Mouse (Mus musculus) embryo, embryonic 11 days (tissue): ENCODE results near the gene Rrp8.

Experiments used
- DNase-seq: peaks from one replicate; pipeline ENCODE4 v3.0.0-alpha.2; 2015

Gene Rrp8

DNA sequence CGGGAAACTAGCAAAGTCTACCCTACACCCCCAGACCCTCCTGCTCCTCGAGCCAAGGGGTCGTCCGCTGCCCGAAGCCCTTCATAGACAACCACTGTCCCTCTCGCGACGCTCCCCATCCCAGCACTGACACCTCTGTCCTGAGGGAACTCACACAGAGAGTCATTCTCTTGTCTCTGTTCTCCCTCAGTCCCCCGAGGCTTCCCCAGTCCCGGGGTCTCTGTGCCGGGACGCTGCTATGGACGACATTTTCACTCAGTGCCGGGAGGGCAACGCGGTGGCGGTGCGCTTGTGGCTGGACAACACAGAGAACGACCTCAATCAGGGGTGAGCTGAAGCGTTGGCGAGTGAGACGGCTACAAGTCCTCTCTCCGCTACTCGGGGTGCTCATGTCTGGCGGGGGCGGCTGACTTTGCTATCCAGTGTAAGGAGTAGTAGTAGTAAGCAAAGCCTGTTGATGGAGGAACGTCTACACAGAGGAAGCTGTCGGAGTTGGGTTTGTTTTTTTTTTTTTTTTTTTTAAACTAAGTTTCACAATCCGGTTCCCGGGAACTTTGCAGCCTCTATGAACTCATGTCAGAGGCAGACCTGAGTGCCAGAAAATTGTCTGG lies at the start of gene Rrp8:
Gene Rrp8 (minus strand): TSS at position 475 of the 611 bp plus-strand sequence.
- peak; percentile 50 for DNase-seq

DNA sequence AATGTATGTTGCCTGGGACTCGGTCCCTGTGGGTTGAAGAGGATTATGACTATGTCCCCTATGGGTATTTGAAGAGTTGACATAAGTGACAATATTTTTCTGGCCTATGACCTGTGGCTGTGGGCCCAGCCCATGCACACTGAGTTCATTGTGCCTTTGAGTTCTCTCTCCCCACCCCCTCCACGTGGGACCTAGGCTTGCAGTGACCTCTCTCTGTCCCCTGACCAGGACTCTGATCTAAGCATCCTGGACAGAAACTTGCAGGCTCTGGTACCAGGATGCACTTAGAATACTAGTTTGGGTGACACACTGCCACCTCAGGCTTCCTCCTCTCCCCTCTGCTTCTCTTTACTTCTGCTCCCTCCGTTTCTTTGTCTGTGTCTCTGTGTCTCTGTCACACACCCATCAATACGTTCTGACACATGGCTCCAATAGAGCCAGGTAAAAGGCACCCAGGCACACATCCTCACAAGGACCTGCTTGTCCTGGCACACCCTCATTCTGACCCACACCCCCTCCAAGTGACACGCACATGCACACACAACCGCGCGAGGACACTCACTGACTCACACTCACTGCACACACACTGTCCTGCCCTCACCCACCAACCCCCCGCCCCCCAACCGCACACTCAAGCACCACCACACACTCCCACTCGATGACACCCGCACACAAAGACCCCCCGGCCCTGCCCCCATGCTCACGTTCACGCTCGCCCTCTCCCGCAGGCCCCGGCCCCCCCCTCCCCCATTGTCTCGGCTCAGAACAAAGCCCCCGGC lies 49.5 kb upstream of the Rrp8 start:
- peak; percentile 52 for DNase-seq

DNA sequence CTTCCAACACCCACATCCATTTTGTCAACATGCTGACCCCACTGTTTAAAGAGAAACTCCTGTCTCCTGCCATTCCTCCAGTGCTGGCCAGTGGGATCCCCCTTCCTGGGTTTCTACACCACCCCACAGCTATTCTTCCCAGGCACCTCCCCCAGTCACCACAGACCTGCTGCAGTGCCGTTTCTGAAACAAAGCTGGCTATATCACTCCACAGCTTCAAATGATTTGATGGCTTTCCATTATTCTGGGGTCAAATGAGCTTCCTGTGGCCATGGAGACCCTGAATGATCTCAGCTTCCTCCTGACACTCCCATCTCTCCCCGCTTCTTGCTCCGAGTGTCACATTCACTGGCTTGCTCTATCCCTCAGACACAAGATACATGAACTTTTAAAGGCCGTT lies 47.4 kb upstream of the Rrp8 start:
- DNase-seq, result peak; percentile 29

DNA sequence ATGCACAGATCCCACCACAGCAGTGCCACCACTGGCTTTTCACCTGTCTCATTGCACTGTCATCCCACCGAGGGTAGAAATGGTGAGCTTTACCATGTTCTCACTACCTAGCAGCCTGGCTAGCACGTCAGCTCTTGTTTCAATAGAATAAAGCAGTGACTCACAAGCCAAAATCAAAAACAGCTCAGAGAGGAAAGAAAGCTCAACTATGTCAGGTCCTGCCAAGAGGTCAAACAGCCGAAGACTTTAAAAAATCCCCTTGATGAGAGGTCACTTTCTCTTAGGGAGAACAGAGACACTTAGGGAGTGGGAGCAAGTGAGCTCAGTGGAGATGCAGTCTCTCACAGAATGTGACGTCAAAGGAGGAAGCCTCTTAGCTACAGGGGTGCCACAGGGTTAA lies 46.7 kb upstream of the Rrp8 start:
- no peak for DNase-seq

DNA sequence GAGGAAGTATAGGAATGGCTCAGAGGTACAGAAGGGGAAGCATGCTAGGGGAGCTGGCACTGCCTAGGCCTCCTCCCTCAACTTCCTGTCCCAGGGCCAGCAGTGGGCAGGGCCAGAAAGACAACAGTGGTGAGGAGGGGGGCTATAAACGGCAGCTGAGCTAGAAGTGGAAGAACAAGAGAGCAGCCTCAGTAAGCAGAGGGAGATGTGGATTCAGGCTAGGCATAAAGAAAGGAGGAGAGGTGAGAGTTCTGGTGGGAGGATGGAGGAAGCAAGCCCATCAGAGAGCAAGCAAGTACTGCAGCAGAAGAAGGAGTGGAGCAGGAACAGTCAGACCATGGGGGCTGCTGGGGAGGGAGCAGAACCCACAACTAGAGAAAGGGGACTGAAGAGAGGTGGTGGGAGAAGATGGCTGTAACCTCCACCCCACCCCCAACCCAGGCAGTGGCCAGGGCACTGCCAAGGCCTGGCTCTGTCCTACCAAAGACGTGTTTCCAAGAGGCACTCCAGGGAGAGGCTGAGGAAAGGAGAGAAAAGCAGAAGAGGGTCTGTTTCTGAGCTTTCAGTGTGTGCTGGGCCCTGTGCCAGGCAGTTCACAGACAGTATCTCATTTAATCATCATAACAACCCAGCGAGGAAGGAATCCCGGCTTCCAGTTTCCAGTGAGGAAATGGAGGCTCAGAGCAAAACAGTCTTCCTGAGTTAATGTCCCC lies 41.5 kb upstream of the Rrp8 start:
- peak; percentile 67 for DNase-seq

DNA sequence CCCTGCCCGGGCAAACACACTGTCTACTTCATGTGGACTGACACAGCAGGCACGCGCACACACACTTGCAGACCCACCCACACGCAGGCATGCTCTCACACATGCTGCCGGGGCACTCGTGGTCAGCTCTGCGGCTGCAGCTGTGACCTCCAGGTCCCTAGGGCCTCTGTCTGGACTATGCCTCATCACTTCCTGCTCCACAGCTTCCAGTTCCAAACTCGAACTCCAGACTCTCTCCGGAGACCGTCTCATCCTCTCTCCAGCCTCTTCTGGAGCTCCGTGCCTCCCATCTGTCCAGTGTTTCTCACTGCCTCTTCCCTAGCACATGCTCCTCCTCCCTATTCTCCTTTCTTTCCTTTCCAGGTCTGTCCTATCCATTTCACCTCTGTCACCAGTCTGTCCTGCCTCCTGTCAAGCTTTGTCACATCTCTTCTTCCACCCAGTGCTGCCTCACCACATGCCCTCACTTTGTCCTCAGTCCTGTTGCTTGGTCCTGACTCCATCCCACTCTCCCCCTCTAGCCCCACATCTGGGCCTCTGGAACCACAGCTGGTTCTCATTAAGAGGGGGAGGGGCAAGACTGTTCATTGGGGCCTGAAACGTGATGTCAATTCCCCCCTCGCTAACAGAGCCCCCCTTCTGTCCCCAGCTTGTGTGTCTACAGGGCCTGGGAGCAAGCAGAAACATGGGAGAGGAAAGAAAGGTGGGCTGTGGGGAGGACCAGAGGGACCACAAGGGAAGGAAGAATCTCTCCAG lies 40.8 kb upstream of the Rrp8 start:
- DNase-seq, result peak; percentile 86

DNA sequence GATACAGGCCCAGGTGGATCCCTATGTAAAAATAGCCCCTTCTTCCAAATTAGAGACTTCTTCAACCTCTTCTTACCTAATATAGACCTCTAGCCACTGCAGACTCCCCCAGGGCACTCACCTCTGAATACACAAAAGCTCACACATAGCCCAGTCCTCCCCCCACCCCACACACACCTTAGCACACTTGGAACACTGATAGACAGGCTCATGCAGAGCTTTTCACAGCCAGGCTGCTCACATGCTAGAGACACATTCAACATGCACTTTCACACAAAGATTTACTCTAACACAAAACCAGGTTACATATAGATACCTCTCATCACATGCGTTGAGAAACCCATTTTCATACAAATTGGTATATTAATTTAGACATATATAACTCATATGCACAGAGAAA lies 40.1 kb upstream of the Rrp8 start:
- no peak for DNase-seq

DNA sequence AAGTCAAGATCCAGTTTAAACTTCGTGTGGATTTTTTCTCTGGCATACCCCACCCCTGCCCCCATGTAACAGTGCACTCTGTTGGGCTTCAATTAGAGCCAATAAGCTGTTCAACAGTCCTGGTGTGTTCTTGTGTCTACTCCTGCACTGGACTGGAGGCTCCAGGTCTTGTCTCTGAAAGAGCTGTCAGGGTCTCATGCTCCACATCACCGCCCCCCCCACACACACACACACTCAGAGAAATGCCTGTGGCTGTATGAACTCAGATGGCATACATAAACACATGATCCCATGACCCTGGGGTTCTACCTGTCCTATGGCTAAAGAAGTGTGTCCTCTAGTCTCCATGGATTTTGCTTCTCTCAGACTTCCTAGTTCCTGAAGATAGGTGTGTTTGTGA lies 38.8 kb upstream of the Rrp8 start:
- no peak for DNase-seq

DNA sequence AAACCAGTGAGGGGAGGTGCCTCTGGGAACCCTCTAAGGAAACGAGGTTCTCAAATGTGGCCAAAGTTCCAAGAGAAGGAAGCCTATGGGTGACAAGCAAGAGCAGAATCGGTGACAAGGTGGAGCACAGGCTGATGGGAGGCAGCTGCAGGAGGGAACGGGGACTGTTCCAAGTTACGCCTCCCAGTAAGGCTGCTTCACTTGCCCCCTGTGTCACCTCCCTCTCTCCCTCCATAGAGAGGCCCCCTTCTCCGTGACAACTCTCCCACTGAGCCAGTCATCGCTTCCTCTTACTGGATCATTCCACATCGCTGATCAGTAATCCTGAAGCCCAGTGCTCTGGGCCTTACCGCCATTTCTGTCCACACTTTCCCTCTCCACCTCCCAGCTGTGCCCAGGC lies 37.5 kb upstream of the Rrp8 start:
- no peak for DNase-seq

DNA sequence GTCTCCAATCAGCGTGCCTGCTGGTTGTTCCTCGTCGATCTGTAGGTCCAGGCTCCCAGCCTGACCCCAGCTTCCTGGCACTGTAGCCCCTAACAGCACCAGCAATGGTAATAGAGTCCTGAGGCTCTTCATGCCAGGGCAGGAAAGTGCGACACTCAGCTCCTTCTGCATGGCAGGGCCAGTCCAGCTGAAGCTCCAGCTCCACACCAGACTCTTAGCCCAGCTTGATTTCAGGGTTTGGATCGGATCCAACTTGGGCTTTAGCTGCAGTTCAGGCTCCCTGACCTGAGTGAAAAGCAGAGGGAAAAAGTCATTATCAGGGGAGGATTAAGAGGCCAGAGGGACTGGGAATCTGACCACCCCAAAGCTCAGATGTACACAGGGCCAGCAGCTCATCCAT lies 35.9 kb upstream of the Rrp8 start:
- no peak for DNase-seq

DNA sequence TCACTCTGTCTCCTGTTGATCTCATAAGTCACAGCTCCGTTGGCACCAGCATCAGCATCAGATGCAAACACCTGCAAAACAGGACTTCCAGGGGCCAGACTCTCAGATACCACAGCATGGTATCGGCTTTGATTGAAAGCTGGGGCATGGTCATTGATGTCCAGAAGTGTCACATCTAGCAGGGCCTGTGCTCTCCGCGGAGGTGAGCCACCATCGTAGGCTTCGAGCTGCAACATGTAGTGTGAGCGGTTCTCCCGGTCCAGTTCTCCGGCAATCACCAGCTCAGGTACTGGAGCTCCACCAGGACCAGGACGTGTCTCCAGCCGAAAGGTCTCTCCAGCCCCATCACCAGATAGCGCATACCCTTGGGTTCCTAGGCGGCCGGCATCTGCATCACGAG lies 35.1 kb upstream of the Rrp8 start:
- DNase-seq, result no peak

DNA sequence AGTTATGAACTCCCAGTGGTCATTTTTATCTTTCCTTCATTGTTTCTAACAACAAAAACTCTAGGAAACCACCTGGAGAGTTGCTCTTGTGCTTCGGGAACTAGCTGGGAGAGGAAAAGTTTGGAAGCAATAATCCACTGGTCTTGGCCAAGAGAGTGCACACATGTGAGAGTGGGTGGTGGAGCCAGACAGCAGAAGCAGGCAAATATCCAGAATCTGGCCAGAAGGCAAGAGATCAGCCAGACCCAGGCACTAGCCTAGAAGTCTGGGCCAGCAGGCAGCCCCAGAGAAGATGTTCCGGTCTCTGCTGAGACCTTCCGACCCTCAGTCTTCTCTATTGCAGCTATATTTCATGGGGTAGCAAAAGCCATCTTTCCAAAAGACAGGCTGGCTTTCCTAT lies 32.8 kb upstream of the Rrp8 start:
- DNase-seq, result no peak

DNA sequence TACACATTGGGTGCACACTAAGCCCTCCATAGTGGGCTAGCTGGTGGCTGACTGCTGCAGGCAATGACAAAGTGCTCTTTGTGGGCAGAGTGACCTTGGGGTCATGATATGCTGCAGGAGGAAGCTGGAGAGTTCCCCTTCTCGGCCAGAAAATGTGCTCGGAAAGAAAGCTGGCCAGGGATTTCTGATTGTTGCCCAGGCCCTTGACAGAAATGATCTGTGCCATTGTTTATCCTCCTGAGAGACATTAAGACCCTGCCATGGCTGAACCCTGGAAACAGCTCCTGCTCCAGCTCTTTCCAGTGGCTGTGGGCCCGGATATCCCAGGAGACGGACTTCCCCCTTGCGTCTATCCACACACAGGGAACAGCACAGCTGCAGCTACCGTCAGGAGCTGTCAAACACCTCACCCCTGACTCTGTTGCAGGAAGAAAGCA lies 30.6 kb upstream of the Rrp8 start:
- peak; percentile 69 for DNase-seq

DNA sequence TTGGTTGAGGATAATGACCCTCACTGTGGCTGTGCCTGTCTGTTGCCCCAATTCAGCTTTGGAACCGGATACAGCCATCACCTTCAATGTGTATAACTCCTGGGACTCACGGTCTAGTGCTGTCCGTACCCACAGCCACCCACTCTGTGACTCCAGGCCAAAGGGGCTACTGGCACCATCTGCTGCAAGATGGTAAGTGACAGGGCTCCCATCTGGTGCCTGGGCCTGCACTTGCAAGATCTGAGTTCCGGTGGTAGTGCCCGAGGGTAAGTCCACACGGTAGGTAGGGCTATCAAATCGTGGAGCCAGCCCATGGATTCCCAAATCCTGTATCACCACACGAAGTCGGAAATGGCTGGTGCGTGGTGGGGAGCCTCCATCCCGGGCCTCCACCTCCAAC lies 27.1 kb upstream of the Rrp8 start:
- no peak for DNase-seq

DNA sequence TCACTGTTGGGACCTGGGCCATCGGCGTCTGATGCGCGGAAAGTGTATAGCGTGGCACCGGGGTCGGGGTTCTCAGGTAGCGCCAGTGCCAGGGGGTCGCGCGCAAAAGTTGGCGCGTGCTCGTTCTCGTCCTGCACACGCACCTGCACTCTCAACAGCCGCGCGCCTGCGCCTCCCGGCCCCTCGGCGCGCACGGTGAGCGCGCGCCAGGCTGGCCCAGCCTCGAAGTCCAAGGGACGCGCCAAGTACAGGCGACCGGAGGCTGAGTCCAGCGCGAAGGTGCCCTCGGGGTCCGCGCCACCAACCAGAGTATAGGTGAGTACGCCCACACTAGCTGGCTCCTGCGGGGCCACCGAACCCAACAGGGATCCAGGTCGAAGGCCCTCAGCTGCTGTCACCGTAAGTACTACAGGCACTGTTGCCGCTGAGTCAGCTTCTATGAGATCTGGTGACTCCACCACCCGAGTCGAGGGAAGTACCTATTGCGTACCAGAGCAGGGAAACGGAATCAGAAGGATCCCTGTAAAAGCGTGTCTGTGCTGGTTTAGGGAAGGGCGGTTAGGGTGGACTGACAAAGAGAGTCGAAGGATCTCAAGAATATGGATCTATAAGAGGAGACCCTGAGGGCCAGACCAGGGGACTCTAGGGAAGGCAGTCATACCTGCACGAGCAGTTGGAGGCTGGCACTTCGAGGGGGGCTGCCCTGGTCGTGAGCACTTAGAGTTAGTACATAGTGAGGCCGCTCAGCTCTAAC lies 25.5 kb upstream of the Rrp8 start:
- DNase-seq, result peak; percentile 26

DNA sequence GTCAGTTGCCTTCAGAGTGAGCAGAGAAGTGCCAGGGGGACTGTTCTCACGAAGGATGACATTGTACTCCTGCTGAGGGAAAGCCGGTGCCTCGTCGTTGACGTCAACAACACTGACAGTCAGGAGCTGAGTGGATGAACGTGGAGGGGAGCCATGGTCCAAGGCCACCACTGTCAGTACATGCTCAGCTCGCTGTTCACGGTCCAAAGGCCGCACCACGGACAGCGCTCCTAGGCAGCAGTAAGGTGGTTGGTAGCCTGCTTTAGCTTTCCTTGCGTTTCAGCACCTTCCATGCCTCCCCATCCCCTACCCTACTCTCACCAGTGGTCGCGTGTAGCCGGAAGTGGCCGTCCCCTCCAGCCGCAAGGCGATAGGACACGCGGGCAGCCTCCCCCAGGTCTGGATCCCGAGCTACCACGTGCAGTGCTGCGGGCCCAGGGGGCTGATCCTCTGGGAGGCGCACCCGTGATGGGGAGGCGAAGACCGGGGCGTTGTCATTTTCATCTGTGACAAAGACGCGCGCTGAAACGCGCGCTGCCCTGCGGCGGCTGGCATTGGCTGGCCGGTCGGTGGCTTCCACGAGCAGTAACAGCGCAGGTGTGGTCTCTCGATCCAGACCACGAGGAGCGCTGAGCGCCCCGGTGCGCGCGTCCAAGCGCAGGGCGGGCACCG lies 24.8 kb upstream of the Rrp8 start:
- DNase-seq, result no peak

DNA sequence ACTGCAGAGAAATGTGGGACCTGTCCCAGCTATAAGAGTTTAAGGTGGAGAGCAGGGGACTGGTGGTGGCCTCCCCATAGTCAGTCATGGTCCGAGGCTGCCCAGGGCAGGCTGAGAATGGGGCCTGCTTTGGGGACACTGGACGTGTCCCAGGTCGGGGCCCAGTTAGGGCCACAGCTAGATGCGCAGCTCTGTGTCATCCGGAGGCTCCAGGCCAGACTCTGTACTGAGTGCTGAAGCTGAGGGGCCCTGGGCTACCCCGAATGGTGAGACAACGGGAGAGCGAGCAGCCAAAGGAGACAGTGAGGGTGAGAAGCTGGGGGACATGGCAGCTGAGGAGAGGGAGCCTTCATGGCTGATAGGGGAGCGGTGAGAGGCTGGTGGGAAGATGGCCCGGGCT lies 16.1 kb upstream of the Rrp8 start:
- DNase-seq, result no peak

DNA sequence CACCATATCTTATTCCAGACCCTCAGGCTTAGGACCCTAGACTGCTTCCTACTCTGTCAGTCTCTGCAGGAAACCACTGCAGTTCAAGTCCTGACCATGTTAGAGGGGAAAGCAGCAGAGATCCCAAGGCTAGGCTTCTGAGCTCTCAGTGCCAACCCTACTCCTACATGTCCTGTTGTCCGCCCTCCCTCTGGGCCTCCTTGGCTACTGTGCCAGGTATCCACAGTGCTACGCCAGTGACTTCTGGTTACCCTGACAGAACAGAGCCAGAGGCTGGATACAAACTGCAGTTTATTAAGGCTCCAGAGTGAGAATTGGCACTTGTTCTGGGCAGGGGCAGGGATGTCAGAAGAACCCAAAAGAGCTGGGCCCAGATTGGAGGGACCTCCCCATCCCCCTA lies 15.5 kb upstream of the Rrp8 start:
- DNase-seq, result no peak

DNA sequence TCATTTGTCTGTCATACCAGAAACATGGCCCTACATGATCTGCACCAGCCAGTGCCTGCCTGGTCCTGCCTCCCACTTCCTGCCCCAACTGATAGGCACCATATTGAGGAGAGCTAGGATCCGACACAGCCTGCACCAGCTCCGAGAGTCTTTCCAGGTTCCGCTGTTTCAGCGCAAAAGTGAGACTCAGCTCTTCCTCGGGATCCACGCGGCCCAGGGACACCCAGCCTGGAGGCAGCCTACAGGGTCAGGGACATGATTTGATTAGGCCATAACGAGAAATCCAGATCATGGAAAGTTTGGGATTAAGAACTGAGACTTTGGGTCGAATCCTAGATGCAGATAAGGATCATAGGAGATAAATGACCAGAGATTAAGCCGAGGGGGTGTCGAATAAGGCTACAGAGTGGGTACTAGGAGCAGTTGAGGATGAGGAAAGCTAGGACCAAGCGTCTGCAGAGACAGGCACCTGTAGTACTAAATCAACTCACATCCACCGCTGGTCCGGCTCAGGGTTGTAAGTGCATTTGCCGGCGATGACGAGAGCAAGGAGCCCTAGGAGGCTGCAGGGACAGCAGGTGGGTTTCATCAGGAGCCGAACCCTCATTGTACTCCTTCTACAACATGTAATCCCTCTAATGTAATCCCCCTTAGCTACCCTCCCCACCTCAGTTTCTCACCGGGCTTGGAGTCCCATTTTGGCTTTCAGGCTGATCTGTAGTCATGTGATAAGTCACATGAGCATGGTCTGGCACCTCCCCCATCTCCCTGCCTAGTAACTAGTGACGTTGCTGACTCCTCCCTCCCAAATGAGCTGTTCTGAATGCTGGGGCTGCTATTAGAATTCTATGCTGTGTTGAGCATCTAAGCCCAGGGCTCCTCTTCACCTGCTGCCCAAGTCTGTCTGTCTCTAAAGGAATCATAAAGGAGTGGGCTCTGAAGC lies 14.6 kb upstream of the Rrp8 start, which contains the start of gene Tpp1:
Gene Tpp1 (minus strand): TSS at position 745 of the 943 bp plus-strand sequence.
- DNase-seq, result peak; percentile 91

DNA sequence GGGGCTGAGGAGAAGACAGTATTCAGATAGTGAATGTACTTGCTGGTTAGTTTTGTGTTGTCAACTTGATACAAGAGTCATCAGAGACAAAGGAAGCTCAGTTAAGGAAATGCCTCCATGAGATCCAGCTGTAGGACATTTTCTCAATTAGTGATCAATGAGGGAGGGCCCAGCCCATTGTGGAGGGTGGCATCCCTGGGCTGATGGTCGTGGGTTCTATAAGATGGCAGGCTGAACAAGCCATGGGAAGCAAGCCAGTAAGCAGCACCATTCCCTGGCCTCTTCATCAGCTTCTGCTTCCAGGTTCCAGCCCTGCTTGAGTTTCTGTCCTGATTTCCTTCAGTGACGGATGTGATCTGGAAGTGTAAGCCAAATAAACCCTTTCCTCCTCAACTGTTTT lies 10.6 kb upstream of the Rrp8 start:
- DNase-seq, result no peak
